Mouse (Mus musculus) E14TG2a.4 (cell line): ENCODE measurements around the gene Ubd.

Source experiments
- H3K27me3 ChIP-seq: 2 replicates; pipeline ENCODE4 v1.6.1; 2014; ENCODE audit warnings: low read length, control low read depth; ENCODE audit not compliant: insufficient read depth
- H3K36me3 ChIP-seq: 2 replicates; pipeline ENCODE4 v1.6.1; 2014; ENCODE audit warnings: low read length, control low read depth; ENCODE audit not compliant: insufficient read depth
- H3K4me1 ChIP-seq: replicated peaks from 2 replicates; pipeline ENCODE4 v1.6.1; 2014; ENCODE audit warnings: low read depth, low read length, control low read depth
- H3K4me3 ChIP-seq: replicated peaks from 2 replicates; pipeline ENCODE4 v1.5.1; 2014; ENCODE audit warnings: mild to moderate bottlenecking, low read length
- H3K9me3 ChIP-seq: 2 replicates; pipeline ENCODE4 v1.6.1; 2014; ENCODE audit warnings: low read length, control low read depth
- CTCF ChIP-seq: conservative IDR thresholded peaks from 2 replicates; pipeline ENCODE4 v1.5.1; 2014; ENCODE audit warnings: low read length
- NANOG ChIP-seq: IDR thresholded peaks from 2 replicates; pipeline ENCODE4 v1.6.1; 2014; ENCODE audit warnings: borderline replicate concordance, low read length, mixed read lengths
- POU5F1 ChIP-seq: IDR thresholded peaks from 2 replicates; pipeline ENCODE4 v1.6.1; 2014; ENCODE audit warnings: low read length, borderline replicate concordance

Gene Ubd

GRCm38 (mm10) chr17:37242198-37242597 lies 48.5 kb downstream of the Ubd start:
- Histone ChIP-seq H3K9me3 (peaks cover 26% of the 10 kb centered on the region), H3K27me3 (no peaks in the 10 kb centered on the region), H3K4me1 (peaks cover 22% of the 10 kb centered on the region), H3K36me3 (no peaks in the 10 kb centered on the region), H3K4me3 (no peak overlapping the region)
- TF ChIP-seq CTCF (no peak), POU5F1 (no peak), NANOG (no peak)
